15 mouse cellular contexts compared by ENCODE assay signal in the genomic region with DNA sequence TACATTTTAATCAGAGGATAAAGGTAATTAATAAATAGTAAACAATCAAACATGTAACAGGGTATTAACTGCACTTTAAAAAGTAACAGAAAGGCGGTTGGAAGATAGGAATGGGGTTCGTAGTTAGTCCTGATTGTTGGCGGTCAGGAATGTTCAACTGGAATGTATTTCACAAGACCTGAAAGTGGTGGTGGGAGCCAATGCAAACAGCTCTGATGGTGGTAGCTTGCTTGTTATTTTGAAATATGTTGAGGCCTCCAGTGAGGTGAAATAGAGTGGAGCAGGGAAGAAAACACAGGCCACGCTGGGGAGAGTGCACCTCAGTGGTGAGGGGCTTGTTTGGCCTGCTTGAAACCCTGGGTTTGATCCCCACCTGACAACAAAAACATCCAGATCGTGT. TPM values are rescaled to one million over a fixed set of nuclear protein-coding genes. Genes with fewer than 3 reads are reported as not detected.
DNase-seq lines count a peak whose midpoint lies in the region; ATAC-seq and TF ChIP-seq lines count a peak whose summit lies in the region.
"Had no signal": no experiment of that assay in that cellular context is flagged by ENCODE, and none has a peak within 500 bp of the region (broad histone marks: within the 10 kb centered on the region; RNA-seq: fewer than 3 reads in every experiment).

No protein-coding gene starts in this region.

- H3K36me3 ChIP-seq in heart, embryonic 16.5 days (ENCODE audit: control insufficient read depth, insufficient read depth) = no peaks in the 10 kb centered on the region
- H3K36me3 ChIP-seq in liver, embryonic 14.5 days (replicated peaks; ENCODE audit: control insufficient read depth, insufficient read depth, low read depth) = no peaks in the 10 kb centered on the region
- H3K36me3 ChIP-seq: forebrain, embryonic 15.5 days had no signal

- H3K4me2 ChIP-seq in heart, embryonic 16.5 days (ENCODE audit: low read depth, low read length) = no peak overlapping the region
- no peak overlapping the region for H3K4me2 ChIP-seq in liver, embryonic 14.5 days (ENCODE audit: low read depth)
- H3K4me2 ChIP-seq: forebrain, embryonic 15.5 days had no signal

- 0 out of 2 replicates have a peak overlapping the region, but pooled peaks have one; percentile 30 for H3K27ac ChIP-seq in heart, embryonic 16.5 days (ENCODE audit: low read length)
- no peak overlapping the region for H3K27ac ChIP-seq in liver, embryonic 14.5 days
- H3K27ac ChIP-seq: forebrain, embryonic 15.5 days had no signal

- TF ChIP-seq CTCF in liver, embryonic 14.5 days (IDR thresholded peaks at IDR 0.05; ENCODE audit: low read depth) = no peak

- no peak overlapping the region for H3K4me3 ChIP-seq in heart, embryonic 16.5 days (ENCODE audit: low read length)
- H3K4me3 ChIP-seq in liver, embryonic 14.5 days (ENCODE audit: insufficient read depth in 1 of 2, low read depth in 2 of 2, low read length in 2 of 2) = no peak overlapping the region
- H3K4me3 ChIP-seq: forebrain, embryonic 15.5 days had no signal

- 52% methylated on average over 5 of the region's 5 CpGs for WGBS in heart, embryonic 16.5 days
- 73% methylated on average over 5 of the region's 5 CpGs for WGBS in liver, embryonic 14.5 days (ENCODE audit: insufficient replicate concordance)

- no peak for TF ChIP-seq EP300 in liver, embryonic 14.5 days (IDR thresholded peaks at IDR 0.05; ENCODE audit: low read depth)

- H3K4me1 ChIP-seq in heart, embryonic 16.5 days (ENCODE audit: control insufficient read depth, insufficient read depth, low read length) = peaks cover 21% of the 10 kb centered on the region
- peaks cover 0 to 8% of the 10 kb centered on the region in 2 experiments; a peak in 1 of 4 replicates for H3K4me1 ChIP-seq in liver, embryonic 14.5 days (replicated peaks; ENCODE audit: control insufficient read depth in 2 of 2, insufficient read depth in 2 of 2, low read length in 1 of 2)

- no peaks in the 10 kb centered on the region for H3K27me3 ChIP-seq in heart, embryonic 16.5 days (ENCODE audit: control insufficient read depth, insufficient read depth, low read length)
- H3K27me3 ChIP-seq in liver, embryonic 14.5 days (ENCODE audit: control insufficient read depth, insufficient read depth, low read length) = no peaks in the 10 kb centered on the region
- H3K27me3 ChIP-seq: forebrain, embryonic 15.5 days had no signal

- H3K9me3 ChIP-seq in heart, embryonic 16.5 days (replicated peaks; ENCODE audit: control insufficient read depth, low read length) = no peaks in the 10 kb centered on the region
- no peaks in the 10 kb centered on the region for H3K9me3 ChIP-seq in liver, embryonic 14.5 days (ENCODE audit: control insufficient read depth, low read length)
- H3K9me3 ChIP-seq: forebrain, embryonic 15.5 days had no signal

- H3K9ac ChIP-seq in heart, embryonic 16.5 days (ENCODE audit: low read length) = no peak overlapping the region
- no peak overlapping the region for H3K9ac ChIP-seq in liver, embryonic 14.5 days (replicated peaks)
- H3K9ac ChIP-seq: forebrain, embryonic 15.5 days had no signal

- no peak for DNase-seq in heart, postnatal 4 days
- DNase-seq in NIH3T3 (ENCODE audit: low read depth) = peak; percentile 61
- DNase-seq in liver, embryonic 14.5 days (ENCODE audit: low read depth in 3 of 3, low spot score in 3 of 3) = no peak
- DNase-seq in lung, postnatal 10 days = peak; percentile 44
- no peak for DNase-seq in testis, postnatal 10 days (ENCODE audit: low spot score)
- no peak for DNase-seq in gastrocnemius, postnatal 10 days
- DNase-seq: adrenal gland, postnatal 36 days; B cell, adult 2 months; cerebellum, adult 2 months; right cerebral cortex, adult 18-20 months; thymus, adult 18-20 months had no signal

- ATAC-seq in heart, embryonic 16.5 days (replicated peaks; ENCODE audit: extremely low read depth, insufficient read depth, low FRiP score) = no peak
- peak; percentile 40; the same call in 1 of the 2 replicates for ATAC-seq in liver, embryonic 14.5 days (ENCODE audit: insufficient read depth)
- ATAC-seq: activated CD4-positive, CD25-positive, alpha-beta regulatory T cell, adult 4 months; forebrain, embryonic 15.5 days had no signal

RNA-seq across cellular contexts. Expression of a gene that starts 6.3 kb away (rescaled TPM):
- polyA plus RNA-seq in heart, embryonic 16.5 days (2015; fragmentation: Nextera tagmentation; extraction: Ambion mirVana) = 19.9 and 22.9 TPM in 2 replicates
- 10 to 100 TPM; 28.8 to 31.4 TPM for total RNA-seq in heart, postnatal 4 days (2021)
- 5.7 and 9.6 TPM in 2 replicates for polyA plus RNA-seq in liver, embryonic 14.5 days (2012; rRNA removed)
- polyA plus RNA-seq in liver, embryonic 14.5 days (2014; fragmentation: Nextera tagmentation; extraction: Ambion mirVana) = 9.4 and 9.6 TPM in 2 replicates
- 10 to 100 TPM in 1 of 2 experiments, 1 to 10 TPM in 1; 8.9 to 13.6 TPM for total RNA-seq in gastrocnemius, postnatal 10 days (2021)

RNA-seq across cellular contexts. Expression of a gene that starts 19.0 kb away (rescaled TPM):
- 19.0 and 29.6 TPM in 2 replicates for polyA plus RNA-seq in heart, embryonic 16.5 days (2015; fragmentation: Nextera tagmentation; extraction: Ambion mirVana)
- 1 to 10 TPM; 8.1 to 9.8 TPM for total RNA-seq in heart, postnatal 4 days (2021)
- 3.1 and 6.3 TPM in 2 replicates for polyA plus RNA-seq in liver, embryonic 14.5 days (2012; rRNA removed)
- polyA plus RNA-seq in liver, embryonic 14.5 days (2014; fragmentation: Nextera tagmentation; extraction: Ambion mirVana) = 17.1 and 19.2 TPM in 2 replicates
- total RNA-seq in gastrocnemius, postnatal 10 days (2021) = 1 to 10 TPM; 5.8 to 6.1 TPM
- polyA plus RNA-seq: small intestine, adult 2 months had no signal

Comparison
In these comparisons a context has a peak if more than half of its experiments do, and no peak if none do; other contexts are left out.
1. DNase-seq: peak in NIH3T3 (single experiment) and lung, postnatal 10 days (single experiment); none in heart, postnatal 4 days (single experiment), liver, embryonic 14.5 days (0 of 3), testis, postnatal 10 days (single experiment) and gastrocnemius, postnatal 10 days (single experiment).